Mouse (Mus musculus) layer of hippocampus, adult 11-12 months (tissue): ENCODE data around the gene Olfr653.

Source experiments
- DNase-seq: peaks from one replicate; pipeline ENCODE4 v3.0.0; 2022; ENCODE audit warnings: low spot score

Gene Olfr653

DNA sequence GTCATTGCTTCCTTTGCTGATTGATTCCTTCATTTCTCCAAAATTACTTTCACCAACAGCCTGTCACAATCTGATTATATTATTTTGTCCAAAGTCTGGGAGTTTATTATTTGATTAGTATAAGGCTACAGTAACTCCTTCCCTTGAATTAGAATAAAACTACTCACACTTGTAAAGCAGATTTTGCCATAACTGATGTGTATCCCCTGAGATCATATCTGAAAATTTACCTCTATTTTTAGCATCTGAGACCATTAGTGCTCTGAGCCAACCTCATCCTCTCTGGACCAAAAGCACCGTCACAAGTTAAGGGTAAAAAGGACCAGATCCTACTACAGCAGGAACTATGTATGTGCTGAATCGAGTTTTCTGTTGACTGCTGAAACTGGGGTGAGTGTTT, at the start of gene Olfr653:
Gene Olfr653 (plus strand): TSS at position 301 of the 400 bp plus-strand sequence.
- DNase-seq = no peak

DNA sequence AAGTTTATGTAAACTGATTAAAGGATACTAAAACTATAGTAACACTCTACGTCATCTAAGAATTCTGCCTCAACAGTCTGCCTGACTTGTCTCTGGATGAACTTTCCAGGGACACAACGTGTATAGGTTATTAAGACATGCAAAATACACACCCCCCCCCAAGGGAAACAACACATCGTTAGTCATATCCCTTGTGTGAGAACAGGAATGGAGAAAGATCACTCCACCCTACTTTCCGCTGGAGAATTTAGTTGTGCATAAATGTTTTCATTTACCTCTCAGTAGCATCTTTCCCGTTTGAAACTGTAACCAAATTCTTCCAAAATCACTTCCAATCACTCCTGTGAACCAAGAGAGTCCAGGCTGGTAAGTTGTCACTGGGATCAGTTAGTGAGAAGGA, 27.3 kb upstream of the Olfr653 start, which contains the start of gene Olfr651:
Gene Olfr651 (plus strand): TSS at position 301 of the 400 bp plus-strand sequence.
- DNase-seq = no peak

DNA sequence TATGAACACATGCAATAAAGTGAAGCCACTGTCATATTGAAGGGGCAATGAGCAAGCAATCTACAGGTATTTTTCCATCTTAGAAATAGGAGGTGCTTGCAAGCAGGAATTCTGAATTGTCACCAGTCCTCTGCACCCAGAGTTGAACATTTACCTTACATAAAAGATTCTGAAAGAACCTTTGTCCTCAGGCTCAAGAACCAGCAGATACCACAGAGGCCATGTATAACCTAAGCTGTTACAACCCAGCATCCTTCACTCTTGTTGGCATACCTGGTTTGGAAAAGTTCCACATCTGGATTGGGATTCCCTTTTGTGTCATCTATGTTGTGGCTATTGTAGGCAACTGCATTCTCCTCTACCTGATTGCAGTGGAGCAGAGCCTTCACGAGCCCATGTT, 24.4 kb upstream of the Olfr653 start:
- no peak for DNase-seq

DNA sequence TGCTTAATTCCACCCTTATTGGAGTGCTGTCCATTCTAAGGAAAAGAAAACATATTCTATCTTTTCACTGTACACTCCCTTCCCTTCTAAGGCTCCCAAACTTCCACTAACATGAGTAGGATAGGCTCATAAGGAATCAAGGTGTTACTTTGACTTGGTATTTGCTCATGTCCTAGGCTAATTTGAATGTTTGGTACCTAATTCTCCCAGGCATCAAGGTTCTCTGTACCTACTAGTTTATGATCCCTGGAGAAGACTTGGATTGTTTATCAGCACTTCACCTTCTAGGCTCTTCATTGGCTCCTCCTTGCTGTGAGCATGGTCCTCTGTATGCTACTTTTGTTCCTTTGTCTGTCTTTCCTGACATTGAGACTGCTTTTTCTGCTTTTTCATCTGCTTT, 16.5 kb upstream of the Olfr653 start, which contains the start of gene Olfr652:
Gene Olfr652 (plus strand): TSS at position 301 of the 400 bp plus-strand sequence.
- DNase-seq = no peak

DNA sequence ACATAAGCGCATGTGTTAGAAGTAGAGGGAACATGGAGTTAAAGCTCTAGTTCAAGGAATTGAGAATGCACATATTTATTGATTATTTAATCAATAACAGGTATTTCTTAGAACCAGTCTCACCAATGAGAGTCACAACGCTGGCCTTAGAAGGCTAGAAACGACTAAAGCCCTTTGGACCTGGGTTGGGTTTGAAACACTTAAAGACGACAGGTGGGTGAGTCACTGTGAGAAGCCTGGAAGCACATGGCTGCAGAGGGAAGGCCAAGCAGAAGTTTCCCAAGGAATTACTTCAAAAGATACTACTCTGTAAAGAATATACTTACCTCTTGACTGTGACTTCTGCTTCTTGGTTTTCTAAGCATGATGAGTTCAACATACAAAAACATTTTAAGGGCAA, 3.7 kb downstream of the Olfr653 start:
- DNase-seq = no peak

DNA sequence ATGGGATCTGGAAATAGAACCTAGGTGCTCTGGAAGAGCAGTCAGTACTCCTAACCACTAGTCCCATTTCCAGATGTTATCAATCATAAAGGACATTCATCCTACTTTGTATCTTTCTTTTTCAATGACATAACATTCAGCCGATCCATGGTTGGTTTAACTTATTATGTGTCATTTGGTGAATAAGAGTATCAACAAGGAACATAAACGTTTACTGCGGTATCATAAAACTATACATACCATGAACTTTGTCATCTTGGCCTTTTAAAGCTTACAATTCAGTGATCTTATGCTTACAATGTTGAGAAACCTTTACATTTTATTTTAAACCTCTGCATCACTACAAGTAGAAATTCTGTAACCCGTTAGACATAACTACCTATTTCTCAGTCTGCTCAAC, 4.3 kb downstream of the Olfr653 start:
- DNase-seq = no peak

DNA sequence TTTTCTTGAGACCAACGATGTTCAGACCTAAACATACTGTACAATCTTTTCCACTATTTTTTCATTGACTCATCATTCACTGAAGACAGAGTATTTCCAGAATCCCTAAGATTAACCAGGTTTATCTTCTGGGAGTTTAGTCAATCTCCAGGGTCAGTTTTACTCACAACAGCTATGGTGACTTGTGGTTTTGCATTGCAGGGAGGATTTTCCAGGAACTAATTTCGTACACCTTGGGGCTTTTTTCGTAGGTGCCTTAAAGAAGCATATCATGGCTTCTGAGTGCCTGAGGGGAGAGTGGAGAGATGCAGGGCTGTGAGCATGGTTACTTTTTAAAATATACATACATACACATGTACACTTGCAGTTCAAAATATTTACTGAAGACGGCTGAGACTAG, 9.6 kb downstream of the Olfr653 start, which contains the start of gene Olfr654:
Gene Olfr654 (plus strand): TSS at position 301 of the 400 bp plus-strand sequence.
- DNase-seq = no peak

GRCm38 (mm10) chr7:104588274-104588673, 11.2 kb downstream of the Olfr653 start:
- DNase-seq = no peak

DNA sequence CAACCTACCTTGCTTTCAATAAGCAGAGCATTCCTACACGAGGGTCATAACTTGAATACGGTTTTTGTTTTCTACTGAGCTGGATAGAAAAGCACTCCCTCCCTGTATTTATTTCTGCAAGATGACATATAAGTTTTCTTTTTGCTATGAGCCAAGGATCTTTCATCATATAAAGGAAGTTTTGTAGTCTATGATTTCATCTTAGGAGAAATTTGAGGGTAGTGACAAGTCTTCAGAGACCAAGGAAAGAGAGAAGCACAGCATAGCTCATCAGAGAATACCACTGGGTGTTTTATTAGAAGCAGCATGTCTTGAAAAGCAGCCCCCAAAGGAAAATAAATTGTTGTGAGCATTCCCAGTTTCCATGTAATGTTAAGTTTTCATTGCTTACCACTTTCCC, 24.6 kb downstream of the Olfr653 start, which contains the start of gene Olfr655:
Gene Olfr655 (minus strand): TSS at position 101 of the 400 bp plus-strand sequence.
- no peak for DNase-seq

- no peak for DNase-seq
Observed at GRCm38 (mm10) chr7:104603173-104603572, 26.1 kb downstream of the Olfr653 start.

DNA sequence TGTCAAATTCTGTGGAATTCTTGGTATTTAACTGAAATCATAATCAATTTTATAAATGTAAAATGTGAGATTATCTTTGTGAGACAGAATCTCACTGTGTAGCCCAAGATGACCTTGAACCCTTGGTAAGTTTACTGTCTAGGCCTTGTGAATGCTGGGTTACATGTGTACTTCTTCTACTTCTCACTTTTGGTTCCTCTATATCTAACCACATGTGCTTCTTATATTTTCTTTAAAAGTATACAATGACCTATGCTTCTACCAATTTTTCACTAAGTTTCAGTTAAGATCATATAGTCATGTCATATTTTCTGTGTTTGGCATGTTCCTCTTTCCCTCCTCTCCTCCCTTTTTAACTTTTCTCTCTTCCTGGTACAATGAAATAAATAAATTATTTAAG, 27.6 kb downstream of the Olfr653 start:
- no peak for DNase-seq

GRCm38 (mm10) chr7:104613655-104614054, 36.5 kb downstream of the Olfr653 start, which contains the start of gene Olfr656:
Gene Olfr656 (plus strand): TSS chr7:104613955.
- no peak for DNase-seq

DNA sequence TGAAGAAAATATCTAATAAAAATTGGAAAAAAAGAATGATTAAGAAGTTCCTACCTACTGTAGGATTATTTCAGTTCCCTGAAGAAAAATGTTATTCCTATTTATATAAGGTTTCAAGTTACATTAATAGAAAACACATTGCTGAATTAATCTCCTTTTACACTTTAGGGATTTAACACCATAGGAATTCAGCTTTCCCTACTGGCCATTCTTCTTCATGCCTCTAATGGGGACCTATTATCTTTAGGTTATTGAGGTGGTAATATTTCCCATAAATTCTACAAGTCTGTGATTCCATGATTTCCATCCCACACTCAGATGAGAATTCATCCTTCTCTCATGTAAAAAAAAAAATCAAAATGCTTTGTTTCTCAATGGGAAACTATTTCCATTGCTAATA, 47.4 kb downstream of the Olfr653 start, which contains the start of gene Olfr657:
Gene Olfr657 (plus strand): TSS at position 301 of the 400 bp plus-strand sequence.
- no peak for DNase-seq
